18 mouse cellular contexts compared by ENCODE assay signal in the genomic region with DNA sequence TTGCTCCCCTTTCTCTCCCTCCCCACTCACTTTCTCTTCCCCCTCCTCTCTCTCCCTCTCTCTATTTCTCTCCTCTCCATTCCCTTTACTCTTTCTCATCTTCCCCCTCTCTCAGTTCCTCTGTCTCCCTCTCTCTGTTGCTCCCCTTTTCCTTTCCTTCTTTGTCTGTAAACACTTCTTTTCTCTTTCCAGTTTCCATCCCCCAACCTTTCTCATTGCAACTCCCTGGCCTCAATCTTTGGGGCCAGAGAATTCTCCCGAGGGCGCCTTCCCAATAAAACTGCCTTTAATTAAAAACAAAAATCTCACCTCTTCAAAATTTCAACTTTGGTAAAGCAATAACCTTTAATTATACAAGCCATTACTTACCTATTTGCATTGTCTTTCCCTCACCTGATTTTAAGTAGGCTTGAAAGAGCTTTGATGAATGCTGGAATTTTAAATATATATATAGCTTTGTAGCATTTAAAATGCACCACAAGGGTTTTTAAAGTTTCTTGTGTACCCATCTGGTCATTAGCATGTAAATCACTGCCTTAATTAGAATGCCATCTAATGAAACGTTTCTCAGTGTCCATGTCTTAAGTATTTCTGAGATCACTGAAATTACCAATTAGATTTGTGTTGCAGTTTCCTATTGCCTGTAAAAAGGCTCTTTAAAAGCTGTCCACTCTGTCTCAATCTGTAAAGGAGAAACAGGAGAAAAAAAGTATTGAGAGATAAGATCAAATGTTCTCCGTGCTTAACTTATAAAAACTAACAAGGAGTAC.
DNase-seq lines count a peak whose midpoint lies in the region; ATAC-seq and TF ChIP-seq lines count a peak whose summit lies in the region.
"Had no signal": no experiment of that assay in that cellular context is flagged by ENCODE, and none has a peak within 500 bp of the region (broad histone marks: within the 10 kb centered on the region; RNA-seq: fewer than 3 reads in every experiment).

No protein-coding gene starts in this region.

- H3K4me1 ChIP-seq in forebrain, embryonic 12.5 days: no peaks in the 10 kb centered on the region
- no peaks in the 10 kb centered on the region for H3K4me1 ChIP-seq in forebrain, embryonic 10.5 days
- peaks cover 14% of the 10 kb centered on the region for H3K4me1 ChIP-seq in forebrain, embryonic 13.5 days
- H3K4me1 ChIP-seq in forebrain, embryonic 15.5 days: peaks cover 11% of the 10 kb centered on the region
- no peaks in the 10 kb centered on the region for H3K4me1 ChIP-seq in liver, embryonic 11.5 days (replicated peaks; ENCODE audit: control insufficient read depth, insufficient read depth, low read length)
- H3K4me1 ChIP-seq: embryonic facial prominence, embryonic 10.5 days; embryonic facial prominence, embryonic 12.5 days had no signal

- WGBS in forebrain, embryonic 12.5 days: 26% methylated on average over 4 of the region's 4 CpGs
- 55% methylated on average over 4 of the region's 4 CpGs for WGBS in forebrain, embryonic 10.5 days
- 16% methylated on average over 4 of the region's 4 CpGs for WGBS in forebrain, embryonic 13.5 days
- 13% methylated on average over 4 of the region's 4 CpGs for WGBS in forebrain, embryonic 15.5 days
- WGBS in liver, embryonic 11.5 days: 63% methylated on average over 4 of the region's 4 CpGs

- no peaks in the 10 kb centered on the region for H3K27me3 ChIP-seq in forebrain, embryonic 12.5 days
- no peaks in the 10 kb centered on the region for H3K27me3 ChIP-seq in forebrain, embryonic 10.5 days (ENCODE audit: poor library complexity, severe bottlenecking)
- H3K27me3 ChIP-seq in forebrain, embryonic 13.5 days: no peaks in the 10 kb centered on the region; the same call in 1 of the 2 replicates
- H3K27me3 ChIP-seq in forebrain, embryonic 15.5 days: no peaks in the 10 kb centered on the region
- H3K27me3 ChIP-seq in liver, embryonic 11.5 days (replicated peaks; ENCODE audit: control insufficient read depth, insufficient read depth, low read length): no peaks in the 10 kb centered on the region
- H3K27me3 ChIP-seq: embryonic facial prominence, embryonic 12.5 days had no signal

- H3K9ac ChIP-seq in forebrain, embryonic 12.5 days: no peak overlapping the region
- no peak overlapping the region for H3K9ac ChIP-seq in forebrain, embryonic 13.5 days
- H3K9ac ChIP-seq in forebrain, embryonic 15.5 days (replicated peaks): no peak overlapping the region
- H3K9ac ChIP-seq in liver, embryonic 11.5 days (ENCODE audit: low read depth, low read length): no peak overlapping the region
- H3K9ac ChIP-seq: embryonic facial prominence, embryonic 12.5 days had no signal

- no peak for TF ChIP-seq CTCF in brain, embryonic 14.5 days (IDR thresholded peaks at IDR 0.05; ENCODE audit: borderline replicate concordance, extremely low read depth, insufficient read depth, insufficient read length)

- TF ChIP-seq POLR2A in brain, embryonic 14.5 days (IDR thresholded peaks at IDR 0.05; ENCODE audit: borderline replicate concordance, extremely low read depth, insufficient read depth, insufficient read length, poor library complexity, severe bottlenecking): no peak

- no peaks in the 10 kb centered on the region for H3K9me3 ChIP-seq in forebrain, embryonic 12.5 days
- H3K9me3 ChIP-seq in forebrain, embryonic 10.5 days: no peaks in the 10 kb centered on the region
- H3K9me3 ChIP-seq in forebrain, embryonic 13.5 days (replicated peaks): no peaks in the 10 kb centered on the region; the same call in 1 of the 2 replicates
- H3K9me3 ChIP-seq in forebrain, embryonic 15.5 days: no peaks in the 10 kb centered on the region
- H3K9me3 ChIP-seq in liver, embryonic 11.5 days (ENCODE audit: control insufficient read depth, low read length): no peaks in the 10 kb centered on the region
- H3K9me3 ChIP-seq: embryonic facial prominence, embryonic 10.5 days; embryonic facial prominence, embryonic 12.5 days had no signal

- no peaks in the 10 kb centered on the region for H3K36me3 ChIP-seq in forebrain, embryonic 12.5 days (replicated peaks)
- H3K36me3 ChIP-seq in forebrain, embryonic 10.5 days (replicated peaks): no peaks in the 10 kb centered on the region
- no peaks in the 10 kb centered on the region for H3K36me3 ChIP-seq in forebrain, embryonic 13.5 days (ENCODE audit: poor library complexity, severe bottlenecking)
- no peaks in the 10 kb centered on the region for H3K36me3 ChIP-seq in forebrain, embryonic 15.5 days
- H3K36me3 ChIP-seq in liver, embryonic 11.5 days (ENCODE audit: control insufficient read depth, insufficient read depth, low read length): no peaks in the 10 kb centered on the region
- H3K36me3 ChIP-seq: embryonic facial prominence, embryonic 10.5 days; embryonic facial prominence, embryonic 12.5 days had no signal

- H3K4me2 ChIP-seq in forebrain, embryonic 12.5 days: no peak overlapping the region
- no peak overlapping the region for H3K4me2 ChIP-seq in forebrain, embryonic 13.5 days
- H3K4me2 ChIP-seq in forebrain, embryonic 15.5 days (replicated peaks): no peak overlapping the region
- no peak overlapping the region for H3K4me2 ChIP-seq in liver, embryonic 11.5 days
- H3K4me2 ChIP-seq: embryonic facial prominence, embryonic 12.5 days had no signal

- DNase-seq in forebrain, embryonic 10.5 days (ENCODE audit: extremely low spot score, low spot score): no peak
- DNase-seq in brain, embryonic 14.5 days (ENCODE audit: low read depth): peak; percentile 79
- no peak for DNase-seq in liver, embryonic 11.5 days (ENCODE audit: low spot score)
- DNase-seq in right cerebral cortex, adult 2 months (ENCODE audit: low spot score in 2 of 2): no peak
- DNase-seq in yolk sac, embryonic 10.5 days (ENCODE audit: low spot score): no peak
- DNase-seq: adrenal gland, adult 2 months; adrenal gland, postnatal 10 days; adrenal gland, postnatal 25 days; cerebellum, adult 11-12 months; cerebellum, adult 2 months; cerebellum, adult 9-10 months; cerebellum, postnatal 10 days; cerebellum, postnatal 25 days had no signal

- no peak overlapping the region for H3K27ac ChIP-seq in forebrain, embryonic 12.5 days
- H3K27ac ChIP-seq in forebrain, embryonic 10.5 days: no peak overlapping the region
- no peak overlapping the region for H3K27ac ChIP-seq in forebrain, embryonic 13.5 days
- no peak overlapping the region for H3K27ac ChIP-seq in forebrain, embryonic 15.5 days (replicated peaks)
- no peak overlapping the region for H3K27ac ChIP-seq in liver, embryonic 11.5 days (ENCODE audit: low read depth, low read length)
- H3K27ac ChIP-seq: embryonic facial prominence, embryonic 10.5 days; embryonic facial prominence, embryonic 12.5 days had no signal

- peak; percentile 62; the same call in 1 of the 2 replicates for ATAC-seq in forebrain, embryonic 12.5 days (ENCODE audit: low FRiP score)
- ATAC-seq in forebrain, embryonic 13.5 days: peak; percentile 81
- ATAC-seq in forebrain, embryonic 15.5 days (replicated peaks): peak; percentile 76
- no peak for ATAC-seq in liver, embryonic 11.5 days (replicated peaks; ENCODE audit: low FRiP score)

- H3K4me3 ChIP-seq in forebrain, embryonic 12.5 days (replicated peaks): no peak overlapping the region
- H3K4me3 ChIP-seq in forebrain, embryonic 10.5 days: no peak overlapping the region
- no peak overlapping the region for H3K4me3 ChIP-seq in forebrain, embryonic 13.5 days
- no peak overlapping the region for H3K4me3 ChIP-seq in forebrain, embryonic 15.5 days
- no peak overlapping the region for H3K4me3 ChIP-seq in liver, embryonic 11.5 days (ENCODE audit: low read depth, low read length)
- H3K4me3 ChIP-seq: embryonic facial prominence, embryonic 10.5 days; embryonic facial prominence, embryonic 12.5 days had no signal
